Mouse (Mus musculus) kidney, adult 2 months (tissue): Measurements from ENCODE around the gene Maz.

Experiments used
- CTCF ChIP-seq: fragments of 200-500 bp; conservative IDR thresholded peaks from 2 replicates; pipeline ENCODE4 v1.5.1; 2011; ENCODE audit warnings: low read depth, mild to moderate bottlenecking, control low read depth, low read length, moderate library complexity, mixed read lengths; ENCODE audit not compliant: insufficient read depth, insufficient read length
- POLR2A ChIP-seq: fragments of 200-500 bp; IDR thresholded peaks from one replicate; pipeline ENCODE4 v1.6.1; 2011; ENCODE audit warnings: low read depth, low read length, control low read depth

GRCm38 (mm10) chr7:127026616-127026983, 237 bp downstream of the Maz start:
- TF ChIP-seq CTCF (no peak), POLR2A (no peak)
